Mouse (Mus musculus) C2C12 (cell line): ENCODE data around the gene Trem3.

Source experiments
- CTCF ChIP-seq: IDR thresholded peaks from one replicate; pipeline ENCODE4 v1.5.1; 2011; ENCODE audit not compliant: control insufficient read depth, insufficient read depth, insufficient read length
- MAX ChIP-seq: IDR thresholded peaks from one replicate; pipeline ENCODE4 v1.6.1; 2011; ENCODE audit warnings: mild to moderate bottlenecking, control low read depth
- MYOD1 ChIP-seq: IDR thresholded peaks from one replicate; pipeline ENCODE4 v1.6.1; 2011; ENCODE audit warnings: low read depth; ENCODE audit not compliant: control insufficient read depth, insufficient read length
- USF1 ChIP-seq: IDR thresholded peaks from one replicate; pipeline ENCODE4 v1.6.1; 2011; ENCODE audit warnings: low read depth, mild to moderate bottlenecking, control low read depth, moderate library complexity

GRCm38 (mm10) chr17:48299756-48300155, 52.2 kb downstream of the Trem3 start:
- TF ChIP-seq CTCF (no peak), MAX (no peak), MYOD1 (no peak), USF1 (no peak)
